11 mouse cellular contexts compared by ENCODE assay signal in the genomic region with DNA sequence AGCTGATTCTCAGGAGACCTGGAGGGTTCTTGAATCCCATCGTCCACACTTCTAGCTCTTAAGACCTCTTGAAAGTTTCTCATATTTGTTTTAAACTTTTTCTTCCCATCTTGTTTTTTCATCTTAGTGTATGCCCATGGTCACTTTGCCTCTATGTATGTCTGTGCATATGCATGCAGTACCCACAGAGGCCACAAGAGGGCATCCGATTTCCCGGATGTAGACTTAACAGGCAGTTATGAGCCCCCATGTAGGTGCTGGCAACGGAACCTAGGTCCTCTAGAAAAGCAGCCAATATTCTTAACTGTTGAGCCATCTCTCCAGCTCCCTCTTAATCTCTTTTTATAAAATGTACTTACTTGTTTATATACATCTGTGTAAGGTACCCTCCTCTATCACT. TPM values are rescaled to one million over a fixed set of nuclear protein-coding genes. Genes with fewer than 3 reads are reported as not detected.
DNase-seq lines count a peak whose midpoint lies in the region; ATAC-seq and TF ChIP-seq lines count a peak whose summit lies in the region.
"Had no signal": no experiment of that assay in that cellular context is flagged by ENCODE, and none has a peak within 500 bp of the region (broad histone marks: within the 10 kb centered on the region; RNA-seq: fewer than 3 reads in every experiment).

No protein-coding gene starts in this region.

- no peak overlapping the region for H3K4me2 ChIP-seq in liver, embryonic 12.5 days
- H3K4me2 ChIP-seq: embryonic facial prominence, embryonic 12.5 days; limb, embryonic 12.5 days had no signal

- no peaks in the 10 kb centered on the region for H3K27me3 ChIP-seq in liver, adult 2 months (ENCODE audit: control insufficient read depth, insufficient read depth, low read length)
- H3K27me3 ChIP-seq in liver, embryonic 12.5 days (replicated peaks): no peaks in the 10 kb centered on the region
- H3K27me3 ChIP-seq in splenic B cell, adult 2 months (ENCODE audit: control insufficient read depth, insufficient read depth, low read length, poor library complexity, severe bottlenecking): no peaks in the 10 kb centered on the region
- H3K27me3 ChIP-seq in forebrain, embryonic 10.5 days (ENCODE audit: poor library complexity, severe bottlenecking): no peaks in the 10 kb centered on the region
- H3K27me3 ChIP-seq: embryonic facial prominence, embryonic 12.5 days; limb, embryonic 12.5 days had no signal

- peak; percentile 55; the same call in 1 of the 2 replicates for TF ChIP-seq CTCF in liver, adult 2 months (IDR thresholded peaks at IDR 0.05; ENCODE audit: low read depth, low read length)

- DNase-seq in embryo, embryonic 10.5 days (ENCODE audit: low spot score): peak; percentile 21
- DNase-seq in embryo, embryonic 10 days (ENCODE audit: low spot score): no peak
- no peak for DNase-seq in liver, adult 2 months (ENCODE audit: extremely low read depth, low read depth, low spot score)
- DNase-seq in splenic B cell, adult 2 months (ENCODE audit: low read depth, low spot score): peak; percentile 63
- DNase-seq in forebrain, embryonic 10.5 days (ENCODE audit: extremely low spot score, low spot score): no peak
- DNase-seq in left cerebral cortex, adult 9 months (ENCODE audit: low spot score in 2 of 2): no peak
- DNase-seq: right cerebral cortex, postnatal 4 days had no signal

- peaks cover 8% of the 10 kb centered on the region; the same call in 1 of the 2 replicates for H3K9me3 ChIP-seq in liver, embryonic 12.5 days (replicated peaks)
- H3K9me3 ChIP-seq in forebrain, embryonic 10.5 days: peaks cover 9% of the 10 kb centered on the region; the same call in 1 of the 2 replicates
- H3K9me3 ChIP-seq: embryonic facial prominence, embryonic 12.5 days had no signal

- no peak overlapping the region for H3K27ac ChIP-seq in liver, adult 2 months (replicated peaks; ENCODE audit: insufficient read depth, low read depth, low read length)
- no peak overlapping the region for H3K27ac ChIP-seq in liver, embryonic 12.5 days
- H3K27ac ChIP-seq in forebrain, embryonic 10.5 days: no peak overlapping the region
- H3K27ac ChIP-seq: embryonic facial prominence, embryonic 12.5 days; limb, embryonic 12.5 days had no signal

- no peak overlapping the region for H3K4me3 ChIP-seq in liver, adult 2 months (ENCODE audit: insufficient read depth, low read depth, low read length)
- H3K4me3 ChIP-seq in liver, embryonic 12.5 days: no peak overlapping the region
- no peak overlapping the region for H3K4me3 ChIP-seq in forebrain, embryonic 10.5 days
- H3K4me3 ChIP-seq: embryonic facial prominence, embryonic 12.5 days; limb, embryonic 12.5 days had no signal

- H3K36me3 ChIP-seq in liver, adult 2 months (ENCODE audit: control insufficient read depth, insufficient read depth, low read length): peaks cover 65% of the 10 kb centered on the region
- H3K36me3 ChIP-seq in liver, embryonic 12.5 days: peaks cover 78% of the 10 kb centered on the region
- H3K36me3 ChIP-seq in splenic B cell, adult 2 months (ENCODE audit: control insufficient read depth, insufficient read depth, low read length, poor library complexity, severe bottlenecking): peaks cover 17% of the 10 kb centered on the region
- H3K36me3 ChIP-seq in forebrain, embryonic 10.5 days (replicated peaks): peaks cover 43% of the 10 kb centered on the region

- no peak overlapping the region for H3K9ac ChIP-seq in liver, adult 2 months (ENCODE audit: low read depth, low read length)
- H3K9ac ChIP-seq in liver, embryonic 12.5 days: no peak overlapping the region
- H3K9ac ChIP-seq: embryonic facial prominence, embryonic 12.5 days; limb, embryonic 12.5 days had no signal

- no peaks in the 10 kb centered on the region; the same call in 1 of the 2 replicates for H3K79me2 ChIP-seq in liver, adult 2 months (ENCODE audit: control insufficient read depth, insufficient read depth, low read length)

- 96% methylated on average over 4 of the region's 4 CpGs for WGBS in liver, adult 2 months
- WGBS in liver, embryonic 12.5 days (ENCODE audit: insufficient replicate concordance): 83% methylated on average over 4 of the region's 4 CpGs
- 93% methylated on average over 4 of the region's 4 CpGs for WGBS in forebrain, embryonic 10.5 days

- H3K4me1 ChIP-seq in liver, adult 2 months (ENCODE audit: control insufficient read depth, insufficient read depth, low read length): no peaks in the 10 kb centered on the region
- 0 out of 2 replicates have a peak, but pooled peaks cover 3% of the 10 kb centered on the region for H3K4me1 ChIP-seq in liver, embryonic 12.5 days
- peaks cover 3% of the 10 kb centered on the region; the same call in 1 of the 2 replicates for H3K4me1 ChIP-seq in forebrain, embryonic 10.5 days
- H3K4me1 ChIP-seq: embryonic facial prominence, embryonic 12.5 days; limb, embryonic 12.5 days had no signal

- no peak for ATAC-seq in liver, embryonic 12.5 days
- peak; percentile 65; the same call in 1 of the 2 replicates for ATAC-seq in erythroblast, adult 5-6 weeks (replicated peaks; ENCODE audit: low FRiP score, poor library complexity, severe bottlenecking)

- no peak for TF ChIP-seq POLR2A in liver, adult 2 months (IDR thresholded peaks at IDR 0.05; ENCODE audit: extremely low read depth, insufficient read depth, low read length)

RNA-seq across cellular contexts. Expression of gene Acadl, which starts 15.6 kb away (rescaled TPM):
- total RNA-seq in liver, adult 2 months (2014; rRNA removed): 91.1 and 96.5 TPM in 2 replicates
- 43.1 and 47.6 TPM in 2 replicates for polyA plus RNA-seq in liver, adult 2 months (2012; rRNA removed)
- 83.4 and 86.0 TPM in 2 replicates for polyA plus RNA-seq in liver, embryonic 12.5 days (2016; fragmentation: Nextera tagmentation; extraction: Ambion mirVana)
- 33.6 and 43.2 TPM in 2 replicates for total RNA-seq in erythroblast, adult 5-6 weeks (2015; ENCODE audit: low replicate concordance)
- total RNA-seq in erythroblast, adult 5-6 weeks (2017; ENCODE audit: low replicate concordance): 21.0 and 25.0 TPM in 2 replicates
- 40.2 and 40.8 TPM in 2 replicates for polyA plus RNA-seq in forebrain, embryonic 10.5 days (2016; fragmentation: Nextera tagmentation; extraction: Ambion mirVana)

RNA-seq across cellular contexts. Expression of gene Kansl1l, which starts 30.1 kb away (rescaled TPM):
- 18.5 and 18.9 TPM in 2 replicates for total RNA-seq in liver, adult 2 months (2014; rRNA removed)
- polyA plus RNA-seq in liver, adult 2 months (2012; rRNA removed): 1.6 TPM in 2 replicates
- 4.3 and 4.5 TPM in 2 replicates for polyA plus RNA-seq in liver, embryonic 12.5 days (2016; fragmentation: Nextera tagmentation; extraction: Ambion mirVana)
- total RNA-seq in erythroblast, adult 5-6 weeks (2015; ENCODE audit: low replicate concordance): 13.0 and 14.6 TPM in 2 replicates
- 3.6 and 6.0 TPM in 2 replicates for total RNA-seq in erythroblast, adult 5-6 weeks (2017; ENCODE audit: low replicate concordance)
- polyA plus RNA-seq in forebrain, embryonic 10.5 days (2016; fragmentation: Nextera tagmentation; extraction: Ambion mirVana): 6.2 and 7.1 TPM in 2 replicates

Comparison
In these comparisons a context has a peak if more than half of its experiments do, and no peak if none do; other contexts are left out.
1. DNase-seq: peak in embryo, embryonic 10.5 days (single experiment) and splenic B cell, adult 2 months (single experiment); none in embryo, embryonic 10 days (single experiment), liver, adult 2 months (single experiment), forebrain, embryonic 10.5 days (single experiment) and left cerebral cortex, adult 9 months (0 of 2).